Mouse (Mus musculus): Measurements from ENCODE around the gene Gm17428.

GRCm38 (mm10) chr14:54961487-54961886 lies 15.2 kb upstream of the Gm17428 start:
- TF ChIP-seq CTCF (IDR thresholded peaks at IDR 0.05; ENCODE audit: control insufficient read depth, insufficient read depth, low read length) (no peak), POLR2A (IDR thresholded peaks at IDR 0.05; ENCODE audit: borderline replicate concordance, control insufficient read depth, low read depth, low read length) (no peak)
